Mouse (Mus musculus) ES-Bruce4 (cell line): ENCODE measurements around the gene Bahcc1. TPM values are rescaled to one million over a fixed set of nuclear protein-coding genes. Genes with fewer than 3 reads are reported as not detected.
A peak's percentile ranks its signal among the peaks of the same experiment; 100 is the strongest.

Experiments
- H3K27ac ChIP-seq: 2 replicates; pipeline ENCODE4 v1.5.1; 2012; ENCODE audit warnings: low read length, inconsistent platforms; ENCODE audit not compliant: insufficient read depth
- H3K27me3 ChIP-seq: 2 replicates; pipeline ENCODE4 v1.6.1; 2012; ENCODE audit warnings: mild to moderate bottlenecking, low read length, inconsistent platforms; ENCODE audit not compliant: control insufficient read depth, poor library complexity, insufficient read depth, severe bottlenecking
- H3K36me3 ChIP-seq: 2 replicates; pipeline ENCODE4 v1.6.1; 2012; ENCODE audit warnings: inconsistent platforms, mild to moderate bottlenecking, low read length, moderate library complexity; ENCODE audit not compliant: control insufficient read depth, poor library complexity, insufficient read depth, severe bottlenecking
- H3K4me1 ChIP-seq: one replicate; pipeline ENCODE4 v1.8.1; 2011; ENCODE audit warnings: low read length; ENCODE audit not compliant: control insufficient read depth, insufficient read depth
- H3K4me3 ChIP-seq: 2 replicates; pipeline ENCODE4 v1.5.1; 2011; ENCODE audit warnings: low read depth, mild to moderate bottlenecking, low read length
- H3K9ac ChIP-seq: 2 replicates; pipeline ENCODE4 v1.6.1; 2012; ENCODE audit warnings: low read depth, mild to moderate bottlenecking, inconsistent platforms; ENCODE audit not compliant: poor library complexity, severe bottlenecking
- H3K9me3 ChIP-seq: replicated peaks from 2 replicates; pipeline ENCODE4 v1.6.1; 2012; ENCODE audit warnings: mild to moderate bottlenecking, low read length, inconsistent platforms; ENCODE audit not compliant: control insufficient read depth, poor library complexity, insufficient read depth, severe bottlenecking
- CTCF ChIP-seq: IDR thresholded peaks from one replicate; pipeline ENCODE4 v1.8.1; 2011; ENCODE audit warnings: low read depth, low read length
- EP300 ChIP-seq: IDR thresholded peaks from 2 replicates; pipeline ENCODE4 v1.6.1; 2011; ENCODE audit warnings: low read depth, low read length; ENCODE audit not compliant: insufficient read depth
- POLR2A ChIP-seq: IDR thresholded peaks from one replicate; pipeline ENCODE4 v1.8.1; 2011; ENCODE audit warnings: low read length; ENCODE audit not compliant: insufficient read depth
- polyA plus RNA-seq: library from polyadenylated mRNA; stranded (reverse); fragments of >200 nt; gene quantifications from 2 replicates; pipeline ENCODE4 v1.2.4, GENCODE M21; 2011; ENCODE audit warnings: low read depth; ENCODE audit not compliant: missing spikeins, insufficient read depth, insufficient read length

The Bahcc1 gene
- polyA plus RNA-seq, 1 experiment, result 21.6 TPM

GRCm38 (mm10) chr11:120206069-120206668 is 26.6 kb upstream of the Bahcc1 start:
- H3K9ac ChIP-seq, result no peak overlapping the region
- TF ChIP-seq EP300 (no peak), POLR2A (no peak), CTCF (no peak)
- no peaks in the 10 kb centered on the region for H3K36me3 ChIP-seq
- no peak overlapping the region for H3K27ac ChIP-seq
- H3K9me3 ChIP-seq, result no peaks in the 10 kb centered on the region
- H3K4me3 ChIP-seq, result no peak overlapping the region
- H3K4me1 ChIP-seq, result no peaks in the 10 kb centered on the region
- H3K27me3 ChIP-seq, result no peaks in the 10 kb centered on the region

GRCm38 (mm10) chr11:120206669-120207090 is 26.1 kb upstream of the Bahcc1 start:
- Histone ChIP-seq H3K9ac (no peak overlapping the region), H3K4me1 (no peaks in the 10 kb centered on the region), H3K9me3 (no peaks in the 10 kb centered on the region), H3K27me3 (no peaks in the 10 kb centered on the region), H3K27ac (no peak overlapping the region), H3K4me3 (no peak overlapping the region), H3K36me3 (no peaks in the 10 kb centered on the region)
- no peak for TF ChIP-seq POLR2A
- no peak for TF ChIP-seq CTCF
- TF ChIP-seq EP300, result no peak

- Histone ChIP-seq H3K27ac (no peak overlapping the region), H3K27me3 (no peaks in the 10 kb centered on the region), H3K4me3 (no peak overlapping the region), H3K9me3 (no peaks in the 10 kb centered on the region), H3K9ac (no peak overlapping the region), H3K4me1 (no peaks in the 10 kb centered on the region), H3K36me3 (no peaks in the 10 kb centered on the region)
- peak; percentile 38 for TF ChIP-seq CTCF
- no peak for TF ChIP-seq EP300
Measured at GRCm38 (mm10) chr11:120208848-120209247, 23.9 kb upstream of the Bahcc1 start.

- H3K9me3 ChIP-seq, result no peaks in the 10 kb centered on the region
- no peaks in the 10 kb centered on the region for H3K4me1 ChIP-seq
- H3K27ac ChIP-seq, result no peak overlapping the region
- no peaks in the 10 kb centered on the region for H3K27me3 ChIP-seq
- H3K4me3 ChIP-seq, result no peak overlapping the region
- no peak overlapping the region for H3K9ac ChIP-seq
- no peaks in the 10 kb centered on the region for H3K36me3 ChIP-seq
- no peak for TF ChIP-seq CTCF
- no peak for TF ChIP-seq POLR2A
- TF ChIP-seq EP300, result no peak
Measured at GRCm38 (mm10) chr11:120209462-120209861, 23.3 kb upstream of the Bahcc1 start.

GRCm38 (mm10) chr11:120215726-120216241 is 17.0 kb upstream of the Bahcc1 start:
- no peak overlapping the region for H3K9ac ChIP-seq
- TF ChIP-seq CTCF (no peak), EP300 (no peak), POLR2A (no peak)
- no peak overlapping the region for H3K27ac ChIP-seq
- H3K36me3 ChIP-seq, result no peaks in the 10 kb centered on the region
- no peak overlapping the region for H3K4me3 ChIP-seq
- no peaks in the 10 kb centered on the region for H3K9me3 ChIP-seq
- no peaks in the 10 kb centered on the region for H3K27me3 ChIP-seq
- H3K4me1 ChIP-seq, result no peaks in the 10 kb centered on the region

GRCm38 (mm10) chr11:120216540-120217324 is 16.0 kb upstream of the Bahcc1 start:
- TF ChIP-seq POLR2A (no peak), EP300 (no peak), CTCF (no peak)
- Histone ChIP-seq H3K27me3 (no peaks in the 10 kb centered on the region), H3K4me3 (no peak overlapping the region), H3K36me3 (no peaks in the 10 kb centered on the region), H3K4me1 (no peaks in the 10 kb centered on the region), H3K9ac (no peak overlapping the region), H3K27ac (no peak overlapping the region), H3K9me3 (no peaks in the 10 kb centered on the region)
